Mouse (Mus musculus) thymus, adult 2 months (tissue): Measurements from ENCODE around the gene Tcp1. TPM values are rescaled to one million over a fixed set of nuclear protein-coding genes. Genes with fewer than 3 reads are reported as not detected.
"Not testable (repeated sequence)": the region's sequence is repeated elsewhere in the genome, so short reads cannot be mapped to it uniquely, and the experiment has no call there.

ENCODE experiments used
- DNase-seq: peaks from one replicate; pipeline ENCODE4 v3.0.0; 2021
- H3K27ac ChIP-seq: fragments of 200-500 bp; 2 replicates; pipeline ENCODE4 v1.5.1; 2012; ENCODE audit warnings: low read length, control low read depth; ENCODE audit not compliant: control insufficient read depth, insufficient read depth
- H3K27me3 ChIP-seq: fragments of 200-500 bp; 2 replicates; pipeline ENCODE4 v1.6.1; 2012; ENCODE audit warnings: mild to moderate bottlenecking, low read length, moderate library complexity, mixed read lengths; ENCODE audit not compliant: control insufficient read depth, insufficient read depth
- H3K36me3 ChIP-seq: fragments of 200-500 bp; 2 replicates; pipeline ENCODE4 v1.6.1; 2012; ENCODE audit warnings: mild to moderate bottlenecking, low read length, moderate library complexity; ENCODE audit not compliant: control insufficient read depth, insufficient read depth
- H3K4me1 ChIP-seq: fragments of 200-500 bp; replicated peaks from 2 replicates; pipeline ENCODE4 v1.6.1; 2012; ENCODE audit warnings: low read length; ENCODE audit not compliant: control insufficient read depth, insufficient read depth
- H3K4me3 ChIP-seq: fragments of 200-500 bp; 2 replicates; pipeline ENCODE4 v1.5.1; 2012; ENCODE audit warnings: mild to moderate bottlenecking, low read length, control low read depth, moderate library complexity; ENCODE audit not compliant: control insufficient read depth, insufficient read depth
- CTCF ChIP-seq: fragments of 200-500 bp; IDR thresholded peaks from 2 replicates; pipeline ENCODE4 v1.5.1; 2012; ENCODE audit warnings: mild to moderate bottlenecking, control low read depth, low read length, moderate library complexity, borderline replicate concordance; ENCODE audit not compliant: control insufficient read depth, poor library complexity, insufficient read depth; ENCODE audit errors: extremely low read depth
- POLR2A ChIP-seq: fragments of 200-500 bp; IDR thresholded peaks from 2 replicates; pipeline ENCODE4 v1.6.1; 2012; ENCODE audit warnings: mild to moderate bottlenecking, low read length, control low read depth, moderate library complexity; ENCODE audit not compliant: control insufficient read depth, poor library complexity, insufficient read depth; ENCODE audit errors: extremely low read depth
- WGBS: fragments of 180-500 bp; shearing (Covaris S2); methylation state at CpG from one replicate; pipeline ENCODE4 v1.1.7; 2018; 5-methylcytosine and 5-hydroxymethylcytosine counted together
- polyA plus RNA-seq: library from polyadenylated mRNA; depleted of rRNA; stranded (reverse); fragments of >200 nt; gene quantifications from 2 replicates; pipeline ENCODE4 v1.2.3, GENCODE M21; 2012

Gene Tcp1
- polyA plus RNA-seq, 1 experiment, result 82.2 TPM

- Histone ChIP-seq H3K36me3 (peaks cover 21% of the 10 kb centered on the region), H3K27ac (no peak overlapping the region), H3K27me3 (no peaks in the 10 kb centered on the region; the same call in 1 of the 2 replicates), H3K4me1 (peaks cover 2% of the 10 kb centered on the region; the same call in 1 of the 2 replicates), H3K4me3 (no peak overlapping the region)
- no peak for DNase-seq
- no peak for TF ChIP-seq POLR2A
- no peak for TF ChIP-seq CTCF
- WGBS, result 86% methylated on average over 6 of the region's 6 CpGs
Measured at GRCm38 (mm10) chr17:12942459-12943162, 27.1 kb downstream of the Tcp1 start.

GRCm38 (mm10) chr17:12949669-12950068, 34.2 kb downstream of the Tcp1 start:
- peaks cover 34% of the 10 kb centered on the region for H3K36me3 ChIP-seq
- 97% methylated on average over 5 of the region's 5 CpGs for WGBS

GRCm38 (mm10) chr17:12956664-12957063, 41.2 kb downstream of the Tcp1 start:
- Histone ChIP-seq H3K4me1 (peaks cover 5% of the 10 kb centered on the region), H3K27me3 (no peaks in the 10 kb centered on the region), H3K36me3 (peaks cover 3% of the 10 kb centered on the region; the same call in 1 of the 2 replicates), H3K4me3 (no peak overlapping the region), H3K27ac (no peak overlapping the region)
- 97% methylated on average over 8 of the region's 8 CpGs for WGBS
- TF ChIP-seq POLR2A (no peak), CTCF (no peak)
- DNase-seq, result no peak

More at GRCm38 (mm10) chr17:12949669-12950068, 34.2 kb downstream of the Tcp1 start:
- no peak overlapping the region for H3K27ac ChIP-seq
- DNase-seq, result no peak
- no peak for TF ChIP-seq CTCF
- TF ChIP-seq POLR2A, result no peak
- H3K4me3 ChIP-seq, result no peak overlapping the region
- H3K4me1 ChIP-seq, result no peaks in the 10 kb centered on the region
- no peaks in the 10 kb centered on the region for H3K27me3 ChIP-seq

- H3K36me3 ChIP-seq, H3K27me3 ChIP-seq, H3K27ac ChIP-seq, H3K4me1 ChIP-seq, DNase-seq, H3K4me3 ChIP-seq: not testable (repeated sequence)
- 44% methylated on average over 1 of the region's 2 CpGs for WGBS
Measured at GRCm38 (mm10) chr17:12959377-12959776, 43.9 kb downstream of the Tcp1 start.

GRCm38 (mm10) chr17:12960331-12960873, 44.9 kb downstream of the Tcp1 start, which contains the start of gene Acat2:
Acat2 (minus strand) TSS chr17:12960747.
- Histone ChIP-seq H3K27ac (no peak within 1 kb of the TSS), H3K27me3 (no peaks in the 10 kb centered on the region), H3K4me3 (peak within 1 kb of the TSS; percentile 67), H3K4me1 (peaks cover 5% of the 10 kb centered on the region), H3K36me3 (no peaks in the 10 kb centered on the region)
- peak; percentile 45; the same call in 1 of the 2 replicates for TF ChIP-seq CTCF
- TF ChIP-seq POLR2A, result peak; percentile 88
- under 1% methylated on average over 42 of the region's 42 CpGs for WGBS
- peak; percentile 95 for DNase-seq

- Histone ChIP-seq H3K27me3 (no peaks in the 10 kb centered on the region), H3K27ac (no peak overlapping the region), H3K4me3 (no peak overlapping the region), H3K36me3 (peaks cover 25% of the 10 kb centered on the region), H3K4me1 (peaks cover 5% of the 10 kb centered on the region)
- 95% methylated on average over 3 of the region's 3 CpGs for WGBS
- no peak for DNase-seq
- TF ChIP-seq POLR2A (no peak), CTCF (no peak)
Measured at GRCm38 (mm10) chr17:12963476-12963875, 48.0 kb downstream of the Tcp1 start.
